Mouse (Mus musculus) layer of hippocampus, adult 2 months (tissue): ENCODE measurements around the gene Pgpep1. TPM values are rescaled to one million over a fixed set of nuclear protein-coding genes. Genes with fewer than 3 reads are reported as not detected.

Source experiments
- DNase-seq, 2 experiments: peaks; one replicate each; pipeline ENCODE4 v3.0.0; 2022; ENCODE audit warnings: low spot score in 2 of 2
- H3K27ac ChIP-seq: fragments of 200-600 bp; 2 replicates; pipeline ENCODE4 v1.8.1; 2022
- H3K4me3 ChIP-seq: fragments of 200-600 bp; 2 replicates; pipeline ENCODE4 v1.8.1; 2022; ENCODE audit warnings: mild to moderate bottlenecking
- CTCF ChIP-seq: fragments of 200-600 bp; conservative IDR thresholded peaks from 2 replicates; pipeline ENCODE4 v1.8.1; 2022; ENCODE audit warnings: antibody characterized with exemption, mild to moderate bottlenecking, moderate library complexity
- total RNA-seq, 2 experiments: library from RNA; stranded (reverse); gene quantifications; 2 replicates each; pipeline ENCODE4 v1.2.3; 2021

Gene Pgpep1
- total RNA-seq, 2 experiments from 2014 or later = 25.4 to 29.1 TPM

DNA sequence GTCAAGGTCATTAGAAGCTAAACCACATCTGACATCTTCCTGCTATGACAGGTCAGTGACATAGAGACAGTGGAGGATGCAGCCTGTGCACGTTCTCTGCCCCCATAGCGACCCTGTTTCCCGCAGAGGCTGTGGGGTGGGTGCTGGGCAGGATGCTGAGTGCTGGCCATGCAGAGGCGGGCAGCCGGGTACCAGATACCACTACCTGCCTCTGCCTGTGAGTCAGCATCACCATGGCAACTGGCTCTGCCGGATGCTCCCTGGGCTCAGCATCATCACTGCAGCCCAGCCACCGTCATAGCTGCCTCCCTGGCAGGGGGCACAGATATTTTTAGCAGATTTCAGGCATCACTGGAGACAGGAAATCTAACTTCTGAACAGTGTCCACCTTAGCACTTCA, 24.1 kb upstream of the Pgpep1 start:
- peak; percentile 60 to 85 for DNase-seq
- no peak for TF ChIP-seq CTCF
- H3K27ac ChIP-seq = peak overlapping the region; percentile 87

GRCm38 (mm10) chr8:70682692-70683091, 22.5 kb upstream of the Pgpep1 start:
- no peak for TF ChIP-seq CTCF
- no peak overlapping the region for H3K4me3 ChIP-seq
- no peak for DNase-seq
- H3K27ac ChIP-seq = no peak overlapping the region

More for the DNA sequence above, 24.1 kb upstream of the Pgpep1 start:
- no peak overlapping the region for H3K4me3 ChIP-seq

GRCm38 (mm10) chr8:70682193-70682592, 22.0 kb upstream of the Pgpep1 start:
- H3K27ac ChIP-seq = peak overlapping the region; percentile 59; the same call in 1 of the 2 replicates
- DNase-seq = no peak
- no peak overlapping the region for H3K4me3 ChIP-seq
- peak; percentile 11; the same call in 1 of the 2 replicates for TF ChIP-seq CTCF

DNA sequence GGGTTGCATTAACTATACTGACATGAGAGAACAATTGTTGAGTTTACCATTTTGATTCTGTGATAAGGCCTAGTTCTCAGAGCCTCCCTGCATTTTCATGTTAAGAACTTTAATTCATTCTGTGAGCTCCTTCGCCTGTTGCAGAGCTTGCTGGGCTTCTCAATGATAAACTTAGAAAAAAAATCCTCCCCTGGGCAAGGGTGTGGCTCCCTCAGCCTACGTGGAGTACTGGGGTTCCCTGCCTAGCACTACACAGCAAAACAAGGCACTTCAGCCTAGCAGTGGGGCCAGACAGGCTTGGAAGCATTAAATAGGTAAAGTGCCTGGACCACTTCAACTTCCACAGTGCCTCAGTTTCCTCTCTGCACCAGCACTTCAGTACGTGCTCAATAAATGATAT, 21.2 kb upstream of the Pgpep1 start:
- H3K27ac ChIP-seq = no peak overlapping the region
- H3K4me3 ChIP-seq = no peak overlapping the region
- TF ChIP-seq CTCF = no peak
- no peak for DNase-seq

- TF ChIP-seq CTCF = no peak
Observed at GRCm38 (mm10) chr8:70680039-70680438, 19.9 kb upstream of the Pgpep1 start.

GRCm38 (mm10) chr8:70679404-70679803, 19.2 kb upstream of the Pgpep1 start:
- no peak for TF ChIP-seq CTCF
- no peak for DNase-seq
- Histone ChIP-seq H3K27ac (no peak overlapping the region), H3K4me3 (no peak overlapping the region)

More at GRCm38 (mm10) chr8:70680039-70680438, 19.9 kb upstream of the Pgpep1 start:
- DNase-seq = no peak
- no peak overlapping the region for H3K4me3 ChIP-seq
- H3K27ac ChIP-seq = no peak overlapping the region

DNA sequence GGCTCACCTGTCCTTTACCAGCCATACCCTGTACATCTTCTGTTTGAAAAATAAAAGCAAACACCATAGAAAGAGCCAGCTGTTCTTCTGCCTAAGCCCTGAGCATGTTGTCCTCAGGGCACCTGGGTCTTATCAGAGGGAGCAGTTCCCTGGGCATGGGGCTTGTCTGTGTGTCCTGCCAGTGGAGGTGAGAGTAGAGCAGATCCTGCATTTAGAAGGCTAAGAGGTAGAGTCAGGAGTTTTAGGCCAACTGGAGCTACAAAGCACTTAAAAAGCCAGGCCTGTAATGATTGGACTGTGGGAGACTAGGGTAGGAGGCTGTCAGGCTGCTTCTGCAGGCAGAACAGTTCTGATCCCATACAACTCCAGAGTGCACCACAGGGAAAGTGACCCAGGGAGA, 18.5 kb upstream of the Pgpep1 start:
- Histone ChIP-seq H3K27ac (no peak overlapping the region), H3K4me3 (no peak overlapping the region)
- no peak for DNase-seq
- TF ChIP-seq CTCF = no peak

DNA sequence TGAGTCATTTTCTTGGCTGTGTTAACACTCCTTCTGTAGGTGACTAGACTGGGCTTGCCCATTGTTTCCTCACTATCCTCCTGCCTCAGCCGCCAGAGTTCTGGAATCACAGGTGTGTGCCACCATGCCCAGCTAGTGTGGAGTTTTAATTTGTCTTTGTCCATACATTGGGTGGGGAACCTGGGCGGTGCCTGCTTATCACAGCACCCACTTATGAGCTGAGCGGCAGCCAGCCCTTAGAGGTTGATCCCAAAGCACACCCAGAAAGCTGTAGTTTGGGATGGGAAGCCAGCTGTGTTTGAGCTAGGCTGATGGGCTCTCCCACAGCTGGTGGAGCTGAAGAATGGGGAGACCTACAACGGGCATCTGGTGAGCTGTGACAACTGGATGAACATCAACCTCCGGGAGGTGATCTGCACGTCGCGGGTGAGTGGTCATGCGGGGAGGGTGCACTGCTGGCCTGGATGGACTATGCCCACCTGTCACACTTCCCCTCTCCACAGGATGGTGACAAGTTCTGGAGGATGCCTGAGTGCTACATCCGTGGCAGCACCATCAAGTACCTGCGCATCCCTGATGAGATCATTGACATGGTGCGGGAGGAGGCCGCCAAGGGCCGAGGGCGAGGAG, 17.4 kb upstream of the Pgpep1 start:
- DNase-seq = no peak
- Histone ChIP-seq H3K4me3 (no peak overlapping the region), H3K27ac (no peak overlapping the region)
- TF ChIP-seq CTCF = no peak

- Histone ChIP-seq H3K27ac (no peak overlapping the region; the same call in 1 of the 2 replicates), H3K4me3 (no peak overlapping the region)
- TF ChIP-seq CTCF = no peak
- DNase-seq = no peak
Observed at GRCm38 (mm10) chr8:70675336-70675735, 15.1 kb upstream of the Pgpep1 start.

DNA sequence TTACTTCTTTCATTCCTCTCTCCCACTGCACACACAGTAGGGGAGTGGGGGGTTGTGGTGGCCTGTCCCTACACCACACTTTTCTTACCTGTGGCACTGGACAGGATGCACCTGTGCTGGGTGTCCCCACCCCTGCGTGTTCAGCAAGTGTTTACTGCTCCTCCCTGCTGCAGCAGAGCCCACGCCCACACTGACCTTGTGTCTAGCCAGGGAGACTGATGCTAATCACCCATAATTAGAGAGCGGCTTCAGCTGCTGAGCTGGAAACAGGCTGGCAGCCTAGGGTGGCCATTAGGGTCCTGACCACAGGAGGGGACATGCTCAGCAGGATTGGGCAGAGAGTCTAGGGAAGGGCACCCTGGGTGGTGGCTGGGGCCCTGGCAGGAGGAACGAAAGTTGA, 14.5 kb upstream of the Pgpep1 start:
- Histone ChIP-seq H3K27ac (peak overlapping the region; percentile 94), H3K4me3 (no peak overlapping the region)
- DNase-seq = no peak
- TF ChIP-seq CTCF = no peak

DNA sequence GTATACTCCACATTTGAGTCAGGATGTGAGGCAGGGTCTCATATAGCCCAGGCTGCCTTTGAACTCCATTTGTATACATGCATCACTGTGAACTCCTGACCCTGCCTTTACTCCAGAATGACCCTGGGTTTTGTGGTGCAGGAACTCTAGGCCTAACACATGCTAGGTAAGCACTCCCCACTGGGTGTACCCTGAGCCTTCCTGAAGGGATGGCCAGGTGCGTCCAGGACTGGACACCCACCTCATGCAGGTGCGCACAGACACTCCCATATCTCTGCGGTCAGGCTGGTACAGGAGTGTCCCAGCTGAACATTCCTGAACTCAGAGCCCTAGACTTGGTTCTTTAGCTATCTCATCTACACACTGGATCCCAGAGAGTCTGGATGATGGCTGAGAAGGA, 13.9 kb upstream of the Pgpep1 start:
- no peak for DNase-seq
- Histone ChIP-seq H3K27ac (peak overlapping the region; percentile 94), H3K4me3 (peak overlapping the region; percentile 83)
- TF ChIP-seq CTCF = no peak

GRCm38 (mm10) chr8:70673079-70673856, 13.1 kb upstream of the Pgpep1 start, which contains the start of gene Lsm4:
Gene Lsm4 (plus strand): TSS chr8:70673248.
- Histone ChIP-seq H3K4me3 (peak within 1 kb of the TSS; percentile 83), H3K27ac (peak within 1 kb of the TSS; percentile 94)
- peak; percentile 95 to 99 for DNase-seq
- peak; percentile 86 for TF ChIP-seq CTCF

DNA sequence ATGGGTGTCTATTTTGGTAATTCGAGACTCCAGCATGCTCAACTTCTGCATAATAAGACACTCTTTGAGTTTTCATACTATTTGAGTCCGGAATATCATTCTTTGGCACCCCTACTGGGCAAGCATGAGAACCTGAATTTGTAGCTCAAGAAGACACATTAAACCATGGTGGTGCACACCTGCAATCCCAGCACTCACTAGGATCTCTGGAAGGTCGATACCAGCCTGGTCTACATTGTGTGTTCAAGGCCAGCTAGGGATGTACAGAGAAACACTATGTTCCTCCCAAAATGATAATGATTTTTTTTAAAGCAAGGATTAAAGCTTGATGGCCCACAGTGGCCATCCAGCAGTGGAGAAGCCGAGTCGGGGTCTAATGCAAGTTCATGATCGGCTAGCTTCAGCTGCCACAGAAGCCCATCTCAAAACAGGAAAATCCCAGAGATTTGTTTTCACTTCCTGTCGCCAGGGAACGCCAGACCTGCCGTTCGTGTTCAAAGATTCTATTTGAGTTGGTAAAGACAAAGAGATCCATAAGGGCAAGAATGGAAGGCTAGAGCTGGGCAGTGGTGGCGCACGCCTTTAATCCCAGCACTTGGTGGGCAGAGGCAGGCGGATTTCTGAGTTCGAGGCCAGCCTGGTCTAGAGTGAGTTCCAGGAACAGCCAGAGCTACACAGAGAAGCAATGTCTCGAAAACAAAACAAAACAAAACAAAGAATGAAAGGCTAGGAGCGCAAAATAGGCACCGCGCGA, 12.3 kb upstream of the Pgpep1 start:
- no peak for DNase-seq
- Histone ChIP-seq H3K4me3 (peak overlapping the region; percentile 52), H3K27ac (peak overlapping the region; percentile 92)
- no peak for TF ChIP-seq CTCF
